In the genomic region with DNA sequence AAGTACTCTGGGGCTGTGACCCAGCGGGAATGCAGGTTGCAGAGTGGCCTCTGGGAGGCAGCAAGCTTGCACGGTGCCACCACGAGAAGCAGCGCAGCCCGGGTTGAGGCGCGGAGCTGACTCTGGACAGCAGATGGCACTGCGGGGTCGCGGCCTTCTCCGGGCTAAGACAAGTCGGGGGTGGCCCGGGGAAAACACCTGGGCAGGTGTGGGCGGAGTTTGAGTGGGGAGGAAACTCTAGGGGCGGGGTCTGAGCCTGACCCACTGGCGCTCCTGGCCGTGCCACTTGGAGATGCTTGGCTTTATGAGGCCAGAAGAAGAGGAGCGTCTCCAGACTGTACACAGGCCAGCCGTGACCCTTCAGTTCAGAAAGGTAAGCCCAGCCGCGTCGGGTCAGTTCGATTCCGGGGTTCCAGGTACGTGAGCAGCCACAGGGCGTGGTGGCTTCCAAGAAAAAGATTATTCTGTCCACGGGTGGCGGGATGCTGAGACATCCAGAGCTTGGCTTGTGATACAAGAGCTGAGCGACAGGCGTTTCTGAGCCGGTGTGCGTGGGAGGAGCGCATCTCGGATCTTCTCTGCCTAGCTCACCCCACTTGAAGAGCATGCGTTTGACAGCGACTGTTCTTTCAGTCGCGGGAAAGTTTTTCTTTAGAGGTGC, we compare ENCODE assay signal across 8 mouse cellular contexts. TPM values are rescaled to one million over a fixed set of nuclear protein-coding genes. Genes with fewer than 3 reads are reported as not detected.
DNase-seq lines count a peak whose midpoint lies in the region; ATAC-seq and TF ChIP-seq lines count a peak whose summit lies in the region.

A gene (plus strand): TSS at position 309 of the 661 bp plus-strand sequence.

- H3K27me3 ChIP-seq in limb, embryonic 10.5 days (ENCODE audit: low read depth, poor library complexity, severe bottlenecking), result peaks cover 58% of the 10 kb centered on the region
- H3K27me3 ChIP-seq in midbrain, embryonic 13.5 days, result peaks cover 39% of the 10 kb centered on the region
- peaks cover 9% of the 10 kb centered on the region for H3K27me3 ChIP-seq in small intestine, adult 2 months (ENCODE audit: control insufficient read depth, insufficient read depth, low read length)

- 2% methylated on average over 38 of the region's 38 CpGs for WGBS in limb, embryonic 10.5 days
- under 1% methylated on average over 38 of the region's 38 CpGs for WGBS in midbrain, embryonic 13.5 days
- 2% methylated on average over 38 of the region's 38 CpGs for WGBS in small intestine, adult 2 months

- TF ChIP-seq POLR2A in small intestine, adult 2 months (IDR thresholded peaks at IDR 0.05; ENCODE audit: low read depth, low read length), result peak; percentile 22; the same call in 1 of the 2 replicates

- H3K36me3 ChIP-seq in limb, embryonic 10.5 days, result no peaks in the 10 kb centered on the region
- no peaks in the 10 kb centered on the region for H3K36me3 ChIP-seq in midbrain, embryonic 13.5 days
- H3K36me3 ChIP-seq in small intestine, adult 2 months (ENCODE audit: control insufficient read depth, insufficient read depth, low read length), result no peaks in the 10 kb centered on the region

- H3K9ac ChIP-seq in midbrain, embryonic 13.5 days (replicated peaks), result peak within 1 kb of the TSS; percentile 43; the same call in 1 of the 2 replicates

- peak; percentile 90 for ATAC-seq in midbrain, embryonic 13.5 days
- no peak for ATAC-seq in erythroid progenitor cell, adult 5-6 weeks (replicated peaks; ENCODE audit: low FRiP score, poor library complexity, severe bottlenecking)

- no peak within 1 kb of the TSS for H3K27ac ChIP-seq in limb, embryonic 10.5 days
- no peak within 1 kb of the TSS for H3K27ac ChIP-seq in midbrain, embryonic 13.5 days
- H3K27ac ChIP-seq in small intestine, adult 2 months (ENCODE audit: insufficient read depth, low read depth, low read length), result no peak within 1 kb of the TSS

- peaks cover 10% of the 10 kb centered on the region; the same call in 1 of the 2 replicates for H3K4me1 ChIP-seq in limb, embryonic 10.5 days
- peaks cover 10% of the 10 kb centered on the region for H3K4me1 ChIP-seq in midbrain, embryonic 13.5 days (replicated peaks)
- no peaks in the 10 kb centered on the region; the same call in 1 of the 2 replicates for H3K4me1 ChIP-seq in small intestine, adult 2 months (ENCODE audit: control insufficient read depth, insufficient read depth, insufficient read length, low read length)

- peak within 1 kb of the TSS; percentile 33 for H3K4me3 ChIP-seq in limb, embryonic 10.5 days
- H3K4me3 ChIP-seq in midbrain, embryonic 13.5 days (replicated peaks), result peak within 1 kb of the TSS; percentile 39
- peak within 1 kb of the TSS; percentile 49 for H3K4me3 ChIP-seq in small intestine, adult 2 months (ENCODE audit: low read depth, low read length)

- TF ChIP-seq CTCF in small intestine, adult 2 months (IDR thresholded peaks at IDR 0.05; ENCODE audit: extremely low read depth, insufficient read length, insufficient replicate concordance, low read depth, low read length), result peak; percentile 88

- DNase-seq in adrenal gland, adult 8-10 months, result peak; percentile 69
- peak; percentile 85 for DNase-seq in embryo, embryonic 9.5 days (ENCODE audit: extremely low spot score)
- peak; percentile 94 for DNase-seq in heart, adult 11 months
- peak; percentile 92 for DNase-seq in kidney, adult 18-20 months
- DNase-seq in limb, embryonic 10.5 days (ENCODE audit: low spot score), result peak; percentile 87

- no peaks in the 10 kb centered on the region for H3K9me3 ChIP-seq in limb, embryonic 10.5 days (replicated peaks)
- no peaks in the 10 kb centered on the region for H3K9me3 ChIP-seq in midbrain, embryonic 13.5 days

- H3K4me2 ChIP-seq in midbrain, embryonic 13.5 days (replicated peaks), result peak within 1 kb of the TSS; percentile 64

RNA-seq across cellular contexts. Expression of the gene that starts here (rescaled TPM):
- total RNA-seq in adrenal gland, adult 8-10 months (2022), result under 1 TPM in 1 of 4 experiments, not detected in 3; 0.10 TPM
- polyA plus RNA-seq in limb, embryonic 10.5 days (2016; fragmentation: Nextera tagmentation; extraction: Ambion mirVana), result 0.06 TPM in 1 of 2 replicates, not detected in the other
- not detected in 2 replicates for polyA plus RNA-seq in midbrain, embryonic 13.5 days (2015; fragmentation: Nextera tagmentation; extraction: Ambion mirVana)
- 0.25 TPM in 1 of 2 replicates, not detected in the other for polyA plus RNA-seq in small intestine, adult 2 months (2012; rRNA removed)
- not detected in 2 replicates for total RNA-seq in erythroid progenitor cell, adult 5-6 weeks (2015; ENCODE audit: low replicate concordance)
- not detected in 2 replicates for total RNA-seq in erythroid progenitor cell, adult 5-6 weeks (2017; ENCODE audit: low replicate concordance)

Comparison
In these comparisons a context has a peak if more than half of its experiments do, and no peak if none do; other contexts are left out.
1. Peak in DNase-seq in adrenal gland, adult 8-10 months; RNA of the gene not detected or under 1 TPM.
2. Peak in DNase-seq and H3K4me3 ChIP-seq in limb, embryonic 10.5 days; RNA of the gene not detected or under 1 TPM.
3. Peak in ATAC-seq, H3K4me3 ChIP-seq, H3K9ac ChIP-seq and H3K4me2 ChIP-seq in midbrain, embryonic 13.5 days; RNA of the gene not detected or under 1 TPM.